Mouse (Mus musculus) testis, adult 2 months (tissue): Measurements from ENCODE around the gene Arhgef9. TPM values are rescaled to one million over a fixed set of nuclear protein-coding genes. Genes with fewer than 3 reads are reported as not detected.

ENCODE experiments used
- H3K27ac ChIP-seq: fragments of 200-500 bp; 2 replicates; pipeline ENCODE4 v1.5.1; 2012; ENCODE audit warnings: low read depth, low read length; ENCODE audit not compliant: control insufficient read depth, insufficient read depth
- H3K27me3 ChIP-seq: fragments of 200-500 bp; 2 replicates; pipeline ENCODE4 v1.6.1; 2012; ENCODE audit warnings: mild to moderate bottlenecking, low read length, moderate library complexity; ENCODE audit not compliant: control insufficient read depth, insufficient read depth
- H3K36me3 ChIP-seq: fragments of 200-500 bp; 2 replicates; pipeline ENCODE4 v1.6.1; 2012; ENCODE audit warnings: mild to moderate bottlenecking, low read length; ENCODE audit not compliant: control insufficient read depth, insufficient read depth
- H3K4me1 ChIP-seq: fragments of 200-500 bp; 2 replicates; pipeline ENCODE4 v1.6.1; 2012; ENCODE audit warnings: low read length; ENCODE audit not compliant: control insufficient read depth, insufficient read depth
- H3K4me3 ChIP-seq: fragments of 200-500 bp; 2 replicates; pipeline ENCODE4 v1.5.1; 2012; ENCODE audit warnings: low read depth, mild to moderate bottlenecking, low read length, moderate library complexity, mixed read lengths; ENCODE audit not compliant: control insufficient read depth
- CTCF ChIP-seq: fragments of 200-500 bp; IDR thresholded peaks from 2 replicates; pipeline ENCODE4 v1.5.1; 2012; ENCODE audit warnings: low read depth, mild to moderate bottlenecking, inconsistent platforms, low read length, moderate library complexity; ENCODE audit not compliant: control insufficient read depth, insufficient read depth, insufficient replicate concordance
- POLR2A ChIP-seq: fragments of 200-500 bp; IDR thresholded peaks from 2 replicates; pipeline ENCODE4 v1.6.1; 2012; ENCODE audit warnings: low read depth, mild to moderate bottlenecking, inconsistent platforms, low read length, moderate library complexity; ENCODE audit not compliant: control insufficient read depth
- polyA plus RNA-seq: library from polyadenylated mRNA; depleted of rRNA; stranded (reverse); fragments of >200 nt; gene quantifications from 2 replicates; pipeline ENCODE4 v1.2.3, GENCODE M21; 2012

Arhgef9 gene
- polyA plus RNA-seq, 1 experiment = 0.32 TPM

DNA sequence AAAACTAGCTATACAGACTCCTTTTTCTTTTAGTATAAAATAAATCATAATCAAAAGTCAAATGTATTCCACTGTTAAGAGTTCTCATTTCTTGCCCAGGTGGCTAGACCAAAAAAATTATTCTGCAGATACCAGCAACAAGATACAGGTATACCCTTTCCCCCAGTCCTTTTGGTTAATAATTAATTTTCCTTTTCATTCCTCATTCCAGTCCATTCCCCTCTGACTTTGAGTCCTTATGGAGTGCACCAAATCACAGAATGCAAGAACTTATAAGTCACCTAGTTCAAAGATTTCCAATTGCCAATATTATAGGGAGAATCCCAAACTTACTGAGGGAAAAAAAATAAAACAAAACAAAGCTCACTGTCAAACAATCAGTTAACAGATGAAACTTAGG lies 33.2 kb downstream of the Arhgef9 start:
- Histone ChIP-seq H3K27ac (no peak overlapping the region), H3K4me3 (no peak overlapping the region), H3K27me3 (no peaks in the 10 kb centered on the region), H3K36me3 (no peaks in the 10 kb centered on the region), H3K4me1 (0 out of 2 replicates have a peak, but pooled peaks cover 2% of the 10 kb centered on the region)
- no peak for TF ChIP-seq CTCF
- TF ChIP-seq POLR2A = no peak

DNA sequence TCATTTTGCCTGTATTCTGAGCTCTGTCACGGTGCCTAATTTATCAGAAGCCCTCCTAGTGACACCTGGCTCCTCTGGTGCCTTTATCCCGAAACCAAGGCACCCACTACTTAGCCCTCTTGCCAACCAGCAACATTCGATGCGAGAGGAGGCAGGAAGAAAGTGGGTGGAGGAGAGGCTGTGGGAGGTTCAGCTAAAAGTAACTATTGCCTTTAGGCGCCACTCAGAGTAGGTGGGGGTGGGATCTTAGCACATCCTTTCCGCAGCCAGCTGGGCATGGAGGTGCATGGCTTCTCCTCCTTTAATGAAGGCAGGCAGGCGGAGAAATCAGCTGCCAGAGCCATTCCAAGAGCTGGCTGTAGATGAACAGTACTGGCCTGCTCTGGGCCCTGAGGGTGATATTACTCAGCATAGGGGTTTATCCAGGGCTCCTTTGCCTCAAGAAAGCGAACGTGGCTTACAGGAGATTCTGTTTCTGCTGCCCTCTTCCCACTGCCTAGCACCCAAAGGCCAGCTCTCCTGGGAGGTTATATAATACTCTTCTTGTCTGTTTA lies 39.7 kb downstream of the Arhgef9 start:
- no peaks in the 10 kb centered on the region for H3K36me3 ChIP-seq
- TF ChIP-seq CTCF (no peak), POLR2A (no peak)
- H3K4me3 ChIP-seq = no peak overlapping the region
- H3K27me3 ChIP-seq = no peaks in the 10 kb centered on the region
- H3K27ac ChIP-seq = no peak overlapping the region
- no peaks in the 10 kb centered on the region for H3K4me1 ChIP-seq

DNA sequence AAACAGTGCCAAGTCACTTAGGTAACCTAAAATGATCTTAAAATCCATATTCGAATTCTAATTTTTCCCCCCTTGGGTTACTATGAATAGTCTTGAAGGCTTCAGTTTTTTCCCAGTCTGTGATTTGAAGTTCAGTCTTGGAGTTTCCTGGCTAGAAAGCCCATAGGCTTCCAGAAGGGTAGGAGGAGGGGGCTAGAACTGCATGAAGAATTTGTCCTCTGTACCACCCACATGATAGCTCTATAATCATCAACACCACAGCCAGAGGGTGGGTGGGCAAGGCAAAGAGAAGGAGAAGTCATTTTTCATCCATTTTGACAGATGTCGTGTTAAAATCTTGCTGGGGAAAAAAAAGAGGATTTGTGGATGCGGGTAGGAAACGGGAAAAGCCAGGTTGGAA lies 58.0 kb downstream of the Arhgef9 start:
- TF ChIP-seq CTCF = no peak
- TF ChIP-seq POLR2A = no peak
- no peaks in the 10 kb centered on the region for H3K27me3 ChIP-seq

DNA sequence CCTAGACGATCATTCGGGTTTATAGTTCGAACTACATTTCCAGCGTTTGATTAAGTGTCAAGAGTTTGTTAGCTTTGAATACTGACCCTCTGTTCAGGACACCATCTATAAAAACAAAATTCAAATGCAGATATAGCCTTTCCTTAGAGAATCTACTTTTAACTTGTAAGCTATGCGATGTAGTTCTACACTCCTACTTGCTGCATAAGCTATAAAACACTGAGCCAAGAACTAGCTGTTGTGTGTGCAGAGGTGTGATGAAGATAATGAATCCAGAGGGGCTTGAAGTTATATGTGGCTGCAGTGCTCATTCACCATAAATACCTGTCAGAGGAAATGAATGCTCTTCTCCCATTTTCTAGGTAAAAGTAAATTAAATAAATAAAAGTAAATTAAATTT lies 63.2 kb downstream of the Arhgef9 start:
- H3K27ac ChIP-seq = no peak overlapping the region
- no peaks in the 10 kb centered on the region for H3K27me3 ChIP-seq
- H3K36me3 ChIP-seq = no peaks in the 10 kb centered on the region
- H3K4me1 ChIP-seq = no peaks in the 10 kb centered on the region
- no peak overlapping the region for H3K4me3 ChIP-seq
- TF ChIP-seq POLR2A = no peak
- TF ChIP-seq CTCF = no peak

More for the DNA sequence above, 58.0 kb downstream of the Arhgef9 start:
- no peaks in the 10 kb centered on the region for H3K4me1 ChIP-seq
- H3K4me3 ChIP-seq = no peak overlapping the region
- no peaks in the 10 kb centered on the region for H3K36me3 ChIP-seq
- H3K27ac ChIP-seq = no peak overlapping the region

DNA sequence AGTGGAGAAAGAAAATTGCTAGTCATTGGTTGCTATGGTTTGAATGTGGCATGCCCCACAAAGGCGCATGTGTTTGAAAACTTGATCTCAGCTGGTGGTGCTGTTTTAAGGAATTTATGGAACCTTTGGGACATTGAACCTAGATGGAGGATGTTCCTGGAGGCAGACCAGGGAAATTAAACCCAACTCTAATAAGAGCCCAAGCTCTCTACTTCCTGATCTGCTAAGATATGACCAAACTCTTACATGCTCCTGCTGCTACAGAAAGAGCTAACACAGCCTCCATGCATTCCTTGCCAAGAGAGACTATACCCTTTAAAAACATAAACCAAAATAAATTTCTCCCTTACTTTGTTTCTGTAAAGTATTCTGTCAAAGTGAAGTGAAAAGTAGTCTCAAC lies 63.7 kb downstream of the Arhgef9 start:
- Histone ChIP-seq H3K27me3 (no peaks in the 10 kb centered on the region), H3K4me1 (no peaks in the 10 kb centered on the region), H3K27ac (no peak overlapping the region), H3K4me3 (no peak overlapping the region), H3K36me3 (no peaks in the 10 kb centered on the region)
- TF ChIP-seq CTCF (no peak), POLR2A (no peak)

DNA sequence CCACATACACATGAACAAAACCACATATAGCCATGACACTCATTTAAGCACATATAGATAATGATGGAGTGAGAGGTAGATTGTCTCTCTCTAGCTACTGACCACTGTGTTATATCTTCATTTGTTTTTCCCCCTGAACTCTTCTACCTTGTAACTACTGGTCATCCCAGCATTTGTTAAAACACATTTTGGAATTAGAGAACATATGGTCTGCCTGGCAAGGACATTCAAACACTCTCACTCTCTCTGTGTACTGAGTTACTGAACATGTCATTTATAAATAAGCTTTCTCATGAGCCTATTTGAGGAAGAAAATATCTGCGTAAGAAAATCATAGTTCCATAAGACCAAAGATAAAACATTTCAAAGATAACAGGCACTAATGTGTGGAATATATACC lies 64.9 kb downstream of the Arhgef9 start:
- Histone ChIP-seq H3K27me3 (no peaks in the 10 kb centered on the region), H3K36me3 (no peaks in the 10 kb centered on the region), H3K27ac (no peak overlapping the region), H3K4me1 (no peaks in the 10 kb centered on the region), H3K4me3 (no peak overlapping the region)
- no peak for TF ChIP-seq CTCF

DNA sequence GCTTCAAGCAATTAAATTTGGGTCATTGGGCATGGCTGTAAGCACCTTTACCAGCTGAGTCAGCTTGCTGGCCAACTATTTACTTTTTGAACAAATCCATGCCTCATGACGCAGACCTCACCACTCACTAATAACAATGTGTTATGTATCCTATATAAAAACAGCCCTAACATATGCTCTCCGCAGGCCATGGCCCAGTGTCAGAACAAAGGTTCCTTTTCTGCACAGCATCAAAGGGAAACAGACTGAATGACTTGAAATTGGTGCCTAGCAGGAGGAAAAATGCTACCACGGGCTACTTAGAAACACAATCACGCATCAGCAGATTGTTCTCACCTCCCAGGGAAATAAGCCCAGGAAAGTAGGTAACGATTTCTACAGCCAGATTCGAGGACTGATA lies 73.2 kb downstream of the Arhgef9 start:
- Histone ChIP-seq H3K36me3 (no peaks in the 10 kb centered on the region), H3K4me1 (no peaks in the 10 kb centered on the region), H3K4me3 (no peak overlapping the region), H3K27me3 (no peaks in the 10 kb centered on the region), H3K27ac (no peak overlapping the region)
- TF ChIP-seq CTCF = no peak
- TF ChIP-seq POLR2A = no peak

DNA sequence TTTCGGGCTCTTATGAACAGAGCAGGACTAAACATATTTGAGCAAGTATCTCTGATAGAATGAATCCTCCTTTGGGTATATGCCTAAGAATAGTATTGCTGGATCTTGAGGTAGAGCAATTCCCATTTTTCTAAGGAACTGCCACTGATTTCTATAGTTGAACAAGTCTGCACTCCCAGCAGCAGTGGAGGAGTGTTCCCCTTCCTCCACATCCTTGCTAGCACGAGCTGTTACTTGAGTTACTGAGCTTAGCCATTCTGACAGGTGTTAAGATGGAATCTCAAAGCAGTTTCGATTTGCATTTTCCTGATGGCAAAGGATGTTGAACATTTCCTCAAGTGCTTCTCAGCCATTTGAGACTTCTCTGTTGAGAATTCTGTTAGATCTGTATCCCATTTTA lies 92.3 kb downstream of the Arhgef9 start:
- no peak for TF ChIP-seq CTCF
- TF ChIP-seq POLR2A = no peak
- Histone ChIP-seq H3K36me3 (no peaks in the 10 kb centered on the region), H3K4me3 (no peak overlapping the region), H3K27me3 (no peaks in the 10 kb centered on the region), H3K27ac (no peak overlapping the region), H3K4me1 (no peaks in the 10 kb centered on the region)
